Mouse (Mus musculus): ENCODE measurements around the gene Mcm9. TPM values are rescaled to one million over a fixed set of nuclear protein-coding genes. Genes with fewer than 3 reads are reported as not detected.

Gene Mcm9
- polyA plus RNA-seq, 1 experiment from 2014 or later: 5.6 TPM

- H3K9ac ChIP-seq (ENCODE audit: low read depth, low read length): no peak overlapping the region
- 79% methylated on average over 5 of the region's 5 CpGs for WGBS
Observed at GRCm38 (mm10) chr10:53532297-53532696, 97.9 kb downstream of the Mcm9 start.

GRCm38 (mm10) chr10:53527838-53528773 is 102.1 kb downstream of the Mcm9 start:
- H3K27me3 ChIP-seq (ENCODE audit: control insufficient read depth, insufficient read depth, low read depth, low read length): no peaks in the 10 kb centered on the region
- no peaks in the 10 kb centered on the region for H3K4me1 ChIP-seq (ENCODE audit: control insufficient read depth, insufficient read depth, low read length)
- no peak overlapping the region for H3K4me2 ChIP-seq (ENCODE audit: low read length)
- no peak overlapping the region for H3K27ac ChIP-seq (ENCODE audit: low read length)
- no peaks in the 10 kb centered on the region for H3K36me3 ChIP-seq (ENCODE audit: control insufficient read depth, insufficient read depth, low read length)
- no peak overlapping the region for H3K9ac ChIP-seq (ENCODE audit: low read depth, low read length)
- ATAC-seq: peak; percentile 88
- H3K4me3 ChIP-seq (ENCODE audit: low read depth, low read length): no peak overlapping the region
- WGBS: 37% methylated on average over 6 of the region's 6 CpGs
- H3K9me3 ChIP-seq (replicated peaks; ENCODE audit: control insufficient read depth, low read length, poor library complexity, severe bottlenecking): no peaks in the 10 kb centered on the region

More at GRCm38 (mm10) chr10:53532297-53532696, 97.9 kb downstream of the Mcm9 start:
- no peak overlapping the region for H3K4me2 ChIP-seq (ENCODE audit: low read length)
- ATAC-seq: no peak
- H3K4me3 ChIP-seq (ENCODE audit: low read depth, low read length): no peak overlapping the region
- 0 out of 2 replicates have a peak, but pooled peaks cover 3% of the 10 kb centered on the region for H3K36me3 ChIP-seq (ENCODE audit: control insufficient read depth, insufficient read depth, low read length)
- no peaks in the 10 kb centered on the region for H3K27me3 ChIP-seq (ENCODE audit: control insufficient read depth, insufficient read depth, low read depth, low read length)
- no peaks in the 10 kb centered on the region for H3K4me1 ChIP-seq (ENCODE audit: control insufficient read depth, insufficient read depth, low read length)
- H3K27ac ChIP-seq (ENCODE audit: low read length): no peak overlapping the region
- H3K9me3 ChIP-seq (replicated peaks; ENCODE audit: control insufficient read depth, low read length, poor library complexity, severe bottlenecking): no peaks in the 10 kb centered on the region

- H3K9me3 ChIP-seq (replicated peaks; ENCODE audit: control insufficient read depth, low read length, poor library complexity, severe bottlenecking): no peaks in the 10 kb centered on the region
- no peaks in the 10 kb centered on the region for H3K27me3 ChIP-seq (ENCODE audit: control insufficient read depth, insufficient read depth, low read depth, low read length)
- 80% methylated on average over 3 of the region's 3 CpGs for WGBS
- no peak overlapping the region for H3K27ac ChIP-seq (ENCODE audit: low read length)
- no peaks in the 10 kb centered on the region for H3K4me1 ChIP-seq (ENCODE audit: control insufficient read depth, insufficient read depth, low read length)
- no peak overlapping the region for H3K9ac ChIP-seq (ENCODE audit: low read depth, low read length)
- no peak for ATAC-seq
- no peaks in the 10 kb centered on the region for H3K36me3 ChIP-seq (ENCODE audit: control insufficient read depth, insufficient read depth, low read length)
- H3K4me2 ChIP-seq (ENCODE audit: low read length): no peak overlapping the region
- H3K4me3 ChIP-seq (ENCODE audit: low read depth, low read length): no peak overlapping the region
Observed at GRCm38 (mm10) chr10:53527344-53527743, 102.9 kb downstream of the Mcm9 start.

- WGBS: 90% methylated on average over 2 of the region's 2 CpGs
- Histone ChIP-seq H3K27ac (ENCODE audit: low read length) (no peak overlapping the region), H3K4me3 (ENCODE audit: low read depth, low read length) (no peak overlapping the region)
Observed at GRCm38 (mm10) chr10:53526350-53526749, 103.9 kb downstream of the Mcm9 start.

GRCm38 (mm10) chr10:53525265-53525976 is 104.8 kb downstream of the Mcm9 start:
- no peak overlapping the region for H3K9ac ChIP-seq (ENCODE audit: low read depth, low read length)
- no peaks in the 10 kb centered on the region for H3K27me3 ChIP-seq (ENCODE audit: control insufficient read depth, insufficient read depth, low read depth, low read length)
- ATAC-seq: no peak
- H3K4me3 ChIP-seq (ENCODE audit: low read depth, low read length): no peak overlapping the region
- H3K9me3 ChIP-seq (replicated peaks; ENCODE audit: control insufficient read depth, low read length, poor library complexity, severe bottlenecking): no peaks in the 10 kb centered on the region
- H3K4me2 ChIP-seq (ENCODE audit: low read length): no peak overlapping the region
- no peak overlapping the region for H3K27ac ChIP-seq (ENCODE audit: low read length)
- no peaks in the 10 kb centered on the region for H3K36me3 ChIP-seq (ENCODE audit: control insufficient read depth, insufficient read depth, low read length)
- WGBS: 74% methylated on average over 3 of the region's 3 CpGs
- no peaks in the 10 kb centered on the region for H3K4me1 ChIP-seq (ENCODE audit: control insufficient read depth, insufficient read depth, low read length)

More at GRCm38 (mm10) chr10:53526350-53526749, 103.9 kb downstream of the Mcm9 start:
- no peak overlapping the region for H3K9ac ChIP-seq (ENCODE audit: low read depth, low read length)
- no peaks in the 10 kb centered on the region for H3K36me3 ChIP-seq (ENCODE audit: control insufficient read depth, insufficient read depth, low read length)
- no peak overlapping the region for H3K4me2 ChIP-seq (ENCODE audit: low read length)
- H3K4me1 ChIP-seq (ENCODE audit: control insufficient read depth, insufficient read depth, low read length): no peaks in the 10 kb centered on the region
- ATAC-seq: no peak
- no peaks in the 10 kb centered on the region for H3K27me3 ChIP-seq (ENCODE audit: control insufficient read depth, insufficient read depth, low read depth, low read length)
- no peaks in the 10 kb centered on the region for H3K9me3 ChIP-seq (replicated peaks; ENCODE audit: control insufficient read depth, low read length, poor library complexity, severe bottlenecking)

GRCm38 (mm10) chr10:53519068-53519954 is 110.9 kb downstream of the Mcm9 start:
- no peak overlapping the region for H3K4me2 ChIP-seq (ENCODE audit: low read length)
- peaks cover 6% of the 10 kb centered on the region; the same call in 1 of the 2 replicates for H3K4me1 ChIP-seq (ENCODE audit: control insufficient read depth, insufficient read depth, low read length)
- no peak overlapping the region for H3K4me3 ChIP-seq (ENCODE audit: low read depth, low read length)
- 57% methylated on average over 14 of the region's 14 CpGs for WGBS
- no peak overlapping the region for H3K27ac ChIP-seq (ENCODE audit: low read length)
- ATAC-seq: no peak
- no peaks in the 10 kb centered on the region for H3K36me3 ChIP-seq (ENCODE audit: control insufficient read depth, insufficient read depth, low read length)
- no peaks in the 10 kb centered on the region for H3K9me3 ChIP-seq (replicated peaks; ENCODE audit: control insufficient read depth, low read length, poor library complexity, severe bottlenecking)
- no peak overlapping the region for H3K9ac ChIP-seq (ENCODE audit: low read depth, low read length)
- H3K27me3 ChIP-seq (ENCODE audit: control insufficient read depth, insufficient read depth, low read depth, low read length): no peaks in the 10 kb centered on the region

GRCm38 (mm10) chr10:53518599-53518913 is 111.7 kb downstream of the Mcm9 start:
- ATAC-seq: peak; percentile 55
- 33% methylated on average over 8 of the region's 8 CpGs for WGBS
- no peak overlapping the region for H3K4me3 ChIP-seq (ENCODE audit: low read depth, low read length)
- peak overlapping the region; percentile 30; the same call in 1 of the 2 replicates for H3K27ac ChIP-seq (ENCODE audit: low read length)
- no peaks in the 10 kb centered on the region for H3K36me3 ChIP-seq (ENCODE audit: control insufficient read depth, insufficient read depth, low read length)
- no peaks in the 10 kb centered on the region for H3K9me3 ChIP-seq (replicated peaks; ENCODE audit: control insufficient read depth, low read length, poor library complexity, severe bottlenecking)
- H3K4me2 ChIP-seq (ENCODE audit: low read length): no peak overlapping the region
- H3K4me1 ChIP-seq (ENCODE audit: control insufficient read depth, insufficient read depth, low read length): peaks cover 6% of the 10 kb centered on the region; the same call in 1 of the 2 replicates
- H3K9ac ChIP-seq (ENCODE audit: low read depth, low read length): peak overlapping the region; percentile 16; the same call in 1 of the 2 replicates
- H3K27me3 ChIP-seq (ENCODE audit: control insufficient read depth, insufficient read depth, low read depth, low read length): no peaks in the 10 kb centered on the region

- H3K27me3 ChIP-seq (ENCODE audit: control insufficient read depth, insufficient read depth, low read depth, low read length): no peaks in the 10 kb centered on the region
- peak; percentile 60; the same call in 1 of the 2 replicates for ATAC-seq
- H3K36me3 ChIP-seq (ENCODE audit: control insufficient read depth, insufficient read depth, low read length): no peaks in the 10 kb centered on the region
- peak overlapping the region; percentile 16; the same call in 1 of the 2 replicates for H3K9ac ChIP-seq (ENCODE audit: low read depth, low read length)
- peaks cover 6% of the 10 kb centered on the region; the same call in 1 of the 2 replicates for H3K4me1 ChIP-seq (ENCODE audit: control insufficient read depth, insufficient read depth, low read length)
- H3K9me3 ChIP-seq (replicated peaks; ENCODE audit: control insufficient read depth, low read length, poor library complexity, severe bottlenecking): no peaks in the 10 kb centered on the region
- H3K4me2 ChIP-seq (ENCODE audit: low read length): no peak overlapping the region
- 60% methylated on average over 14 of the region's 14 CpGs for WGBS
- peak overlapping the region; percentile 30; the same call in 1 of the 2 replicates for H3K27ac ChIP-seq (ENCODE audit: low read length)
- H3K4me3 ChIP-seq (ENCODE audit: low read depth, low read length): no peak overlapping the region
Observed at GRCm38 (mm10) chr10:53517770-53518598, 112.3 kb downstream of the Mcm9 start.

Measured in midbrain, embryonic 16.5 days (tissue).